Mouse (Mus musculus) E14TG2a.4 (cell line): ENCODE measurements around the gene Stac2.

Experiments used
- CTCF ChIP-seq: conservative IDR thresholded peaks from 2 replicates; pipeline ENCODE4 v1.5.1; 2014; ENCODE audit warnings: low read length
- NANOG ChIP-seq: IDR thresholded peaks from 2 replicates; pipeline ENCODE4 v1.6.1; 2014; ENCODE audit warnings: borderline replicate concordance, low read length, mixed read lengths

DNA sequence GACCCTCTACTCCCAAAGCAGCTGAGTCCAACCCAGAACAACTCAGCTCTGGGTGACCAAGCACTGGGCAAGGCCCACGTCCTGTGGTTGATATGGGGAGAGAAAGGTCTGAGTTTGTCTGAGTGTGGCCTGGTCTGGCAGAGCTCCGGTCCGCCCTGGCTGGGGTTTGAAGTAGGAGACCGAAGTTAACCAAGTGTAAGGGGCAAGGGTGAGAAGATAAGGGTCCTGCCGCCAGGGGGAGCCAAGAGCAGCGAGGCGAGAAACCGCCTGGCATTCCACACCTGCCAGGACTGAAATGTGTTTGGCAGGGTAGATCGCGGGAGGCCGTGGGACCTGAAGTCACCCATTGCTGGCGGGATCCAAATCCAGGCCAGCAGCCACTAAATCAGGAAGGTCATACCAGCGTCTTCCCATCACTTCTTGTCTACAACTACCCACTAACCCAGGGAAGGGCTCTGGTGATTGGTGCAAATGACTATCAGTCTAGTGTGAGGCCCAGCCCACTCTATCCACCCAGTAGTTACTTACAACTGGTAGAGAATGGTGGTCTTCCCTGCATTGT, 58.6 kb downstream of the Stac2 start:
- peak; percentile 67 for TF ChIP-seq CTCF
- no peak for TF ChIP-seq NANOG
